In the genomic region with DNA sequence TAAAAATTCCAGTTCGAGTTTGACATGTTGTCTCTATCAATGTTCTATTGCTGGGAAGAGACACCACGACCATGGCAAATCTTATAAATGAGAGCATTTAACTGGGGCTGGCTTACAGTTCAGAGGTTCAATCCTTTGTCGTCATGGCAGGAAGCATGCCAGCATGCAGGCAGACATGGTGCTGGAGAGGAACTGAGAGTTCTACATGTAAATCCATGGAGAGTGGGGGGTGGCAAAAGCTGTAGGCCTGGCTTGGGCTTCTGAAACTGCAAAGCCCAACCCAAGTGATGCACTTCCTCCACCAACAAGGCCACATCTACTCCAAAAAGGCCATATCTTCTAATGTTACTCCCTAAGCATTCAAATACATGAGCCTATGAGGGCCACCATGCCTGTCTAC, we compare ENCODE assay signal across 1 mouse cellular context.
TF ChIP-seq lines count a peak whose summit lies in the region.

No protein-coding gene starts in this region.

TF ChIP-seq in CH12.LX, 34 proteins besides CTCF, POLR2A, EP300 and RAD21 (continued from another document):
- TF ChIP-seq HCFC1 (IDR thresholded peaks at IDR 0.05; ENCODE audit: low read depth, low read length) (0 out of 2 replicates have a peak, but pooled peaks have one; percentile 21), MAX (IDR thresholded peaks at IDR 0.05; ENCODE audit: low read length) (peak; percentile 52; the same call in 1 of the 2 replicates), NELFE (IDR thresholded peaks at IDR 0.05; ENCODE audit: low read depth, low read length) (no peak)
